Mouse (Mus musculus): Measurements from ENCODE around the gene Fgfbp1. TPM values are rescaled to one million over a fixed set of nuclear protein-coding genes. Genes with fewer than 3 reads are reported as not detected.

Gene Fgfbp1
- polyA plus RNA-seq, 1 experiment, result 4.7 TPM

GRCm38 (mm10) chr5:43974166-43974565 lies 7.4 kb downstream of the Fgfbp1 start:
- DNase-seq (ENCODE audit: low read depth), result no peak
- TF ChIP-seq CTCF (IDR thresholded peaks at IDR 0.05; ENCODE audit: borderline replicate concordance, extremely low read depth, insufficient read depth, insufficient read length) (no peak), POLR2A (IDR thresholded peaks at IDR 0.05; ENCODE audit: borderline replicate concordance, extremely low read depth, insufficient read depth, insufficient read length, poor library complexity, severe bottlenecking) (no peak)

- TF ChIP-seq CTCF (IDR thresholded peaks at IDR 0.05; ENCODE audit: borderline replicate concordance, extremely low read depth, insufficient read depth, insufficient read length) (no peak), POLR2A (IDR thresholded peaks at IDR 0.05; ENCODE audit: borderline replicate concordance, extremely low read depth, insufficient read depth, insufficient read length, poor library complexity, severe bottlenecking) (no peak)
These were observed 10.4 kb downstream of the Fgfbp1 start for GRCm38 (mm10) chr5:43971156-43971555.

GRCm38 (mm10) chr5:43970532-43970931 lies 11.0 kb downstream of the Fgfbp1 start:
- TF ChIP-seq CTCF (IDR thresholded peaks at IDR 0.05; ENCODE audit: borderline replicate concordance, extremely low read depth, insufficient read depth, insufficient read length), result no peak
- no peak for TF ChIP-seq POLR2A (IDR thresholded peaks at IDR 0.05; ENCODE audit: borderline replicate concordance, extremely low read depth, insufficient read depth, insufficient read length, poor library complexity, severe bottlenecking)

More at GRCm38 (mm10) chr5:43971156-43971555, 10.4 kb downstream of the Fgfbp1 start:
- no peak for DNase-seq (ENCODE audit: low read depth)

GRCm38 (mm10) chr5:43968634-43969033 lies 12.9 kb downstream of the Fgfbp1 start:
- DNase-seq (ENCODE audit: low read depth), result no peak
- TF ChIP-seq POLR2A (IDR thresholded peaks at IDR 0.05; ENCODE audit: borderline replicate concordance, extremely low read depth, insufficient read depth, insufficient read length, poor library complexity, severe bottlenecking), result no peak

More at GRCm38 (mm10) chr5:43970532-43970931, 11.0 kb downstream of the Fgfbp1 start:
- DNase-seq (ENCODE audit: low read depth), result no peak

GRCm38 (mm10) chr5:43961056-43961455 lies 20.5 kb downstream of the Fgfbp1 start:
- no peak for DNase-seq (ENCODE audit: low read depth)
- TF ChIP-seq CTCF (IDR thresholded peaks at IDR 0.05; ENCODE audit: borderline replicate concordance, extremely low read depth, insufficient read depth, insufficient read length) (no peak), POLR2A (IDR thresholded peaks at IDR 0.05; ENCODE audit: borderline replicate concordance, extremely low read depth, insufficient read depth, insufficient read length, poor library complexity, severe bottlenecking) (no peak)

- TF ChIP-seq POLR2A (IDR thresholded peaks at IDR 0.05; ENCODE audit: borderline replicate concordance, extremely low read depth, insufficient read depth, insufficient read length, poor library complexity, severe bottlenecking) (no peak), CTCF (IDR thresholded peaks at IDR 0.05; ENCODE audit: borderline replicate concordance, extremely low read depth, insufficient read depth, insufficient read length) (no peak)
- no peak for DNase-seq (ENCODE audit: low read depth)
These were observed 21.6 kb downstream of the Fgfbp1 start for GRCm38 (mm10) chr5:43959884-43960440.

GRCm38 (mm10) chr5:43953241-43953640 lies 28.3 kb downstream of the Fgfbp1 start:
- DNase-seq (ENCODE audit: low read depth), result no peak
- no peak for TF ChIP-seq CTCF (IDR thresholded peaks at IDR 0.05; ENCODE audit: borderline replicate concordance, extremely low read depth, insufficient read depth, insufficient read length)
- no peak for TF ChIP-seq POLR2A (IDR thresholded peaks at IDR 0.05; ENCODE audit: borderline replicate concordance, extremely low read depth, insufficient read depth, insufficient read length, poor library complexity, severe bottlenecking)

GRCm38 (mm10) chr5:43948748-43949275 lies 32.8 kb downstream of the Fgfbp1 start:
- no peak for TF ChIP-seq POLR2A (IDR thresholded peaks at IDR 0.05; ENCODE audit: borderline replicate concordance, extremely low read depth, insufficient read depth, insufficient read length, poor library complexity, severe bottlenecking)
- peak; percentile 28 for DNase-seq (ENCODE audit: low read depth)

GRCm38 (mm10) chr5:43948111-43948743 lies 33.4 kb downstream of the Fgfbp1 start:
- TF ChIP-seq CTCF (IDR thresholded peaks at IDR 0.05; ENCODE audit: borderline replicate concordance, extremely low read depth, insufficient read depth, insufficient read length) (no peak), POLR2A (IDR thresholded peaks at IDR 0.05; ENCODE audit: borderline replicate concordance, extremely low read depth, insufficient read depth, insufficient read length, poor library complexity, severe bottlenecking) (no peak)
- DNase-seq (ENCODE audit: low read depth), result peak; percentile 60

- TF ChIP-seq POLR2A (IDR thresholded peaks at IDR 0.05; ENCODE audit: borderline replicate concordance, extremely low read depth, insufficient read depth, insufficient read length, poor library complexity, severe bottlenecking), result no peak
- no peak for TF ChIP-seq CTCF (IDR thresholded peaks at IDR 0.05; ENCODE audit: borderline replicate concordance, extremely low read depth, insufficient read depth, insufficient read length)
- DNase-seq (ENCODE audit: low read depth), result peak; percentile 14
These were observed 34.1 kb downstream of the Fgfbp1 start for GRCm38 (mm10) chr5:43947330-43947977.

GRCm38 (mm10) chr5:43933269-43933668 lies 48.3 kb downstream of the Fgfbp1 start:
- no peak for TF ChIP-seq POLR2A (IDR thresholded peaks at IDR 0.05; ENCODE audit: borderline replicate concordance, extremely low read depth, insufficient read depth, insufficient read length, poor library complexity, severe bottlenecking)
- TF ChIP-seq CTCF (IDR thresholded peaks at IDR 0.05; ENCODE audit: borderline replicate concordance, extremely low read depth, insufficient read depth, insufficient read length), result no peak
- DNase-seq (ENCODE audit: low read depth), result no peak

Other genes starting within 250 kb of the Fgfbp1 start
- gene Bst1, start 162.9 kb downstream of the Fgfbp1 start, polyA plus RNA-seq (2012; rRNA removed), result 0.04 and 0.11 TPM in 2 replicates
- gene Fbxl5, start 160.1 kb downstream of the Fgfbp1 start, polyA plus RNA-seq (2012; rRNA removed), result 51.5 and 53.7 TPM in 2 replicates
- gene Cd38, start 113.2 kb downstream of the Fgfbp1 start, polyA plus RNA-seq (2012; rRNA removed), result 2.0 and 2.7 TPM in 2 replicates
- gene Gm7879, start 68.6 kb downstream of the Fgfbp1 start, polyA plus RNA-seq (2012; rRNA removed), result 0.30 and 0.49 TPM in 2 replicates
- 30.4 and 30.6 TPM in 2 replicates for gene Prom1, start 120.3 kb upstream of the Fgfbp1 start, polyA plus RNA-seq (2012; rRNA removed)
- 43.9 and 45.0 TPM in 2 replicates for gene Tapt1, start 244.8 kb upstream of the Fgfbp1 start, polyA plus RNA-seq (2012; rRNA removed)

Data from brain, embryonic 14.5 days (tissue).